Mouse (Mus musculus) embryonic facial prominence, embryonic 12.5 days (tissue): ENCODE data around the gene Sergef. TPM values are rescaled to one million over a fixed set of nuclear protein-coding genes. Genes with fewer than 3 reads are reported as not detected.

Experiments
- ATAC-seq: fragments of 200-750 bp; cut with Nextera tagmentation; 2 replicates; pipeline ENCODE4 v1.8.0; 2017; ENCODE audit not compliant: insufficient number of reproducible peaks, insufficient read depth, low FRiP score, low TSS enrichment
- H3K27ac ChIP-seq: fragments of 300-500 bp; sonication (generic); 2 replicates; pipeline ENCODE4 v1.5.1; 2016; ENCODE audit warnings: mild to moderate bottlenecking
- H3K27me3 ChIP-seq: fragments of 300-500 bp; sonication (generic); 2 replicates; pipeline ENCODE4 v1.6.1; 2016; ENCODE audit warnings: mild to moderate bottlenecking, moderate library complexity
- H3K36me3 ChIP-seq: fragments of 300-500 bp; sonication (generic); 2 replicates; pipeline ENCODE4 v1.6.1; 2016; ENCODE audit warnings: mild to moderate bottlenecking
- H3K4me1 ChIP-seq: fragments of 300-500 bp; sonication (generic); 2 replicates; pipeline ENCODE4 v1.6.1; 2016
- H3K4me2 ChIP-seq: fragments of 300-500 bp; sonication (generic); replicated peaks from 2 replicates; pipeline ENCODE4 v1.6.1; 2016; ENCODE audit warnings: mild to moderate bottlenecking, moderate library complexity
- H3K4me3 ChIP-seq: fragments of 300-500 bp; sonication (generic); 2 replicates; pipeline ENCODE4 v1.5.1; 2016; ENCODE audit warnings: mild to moderate bottlenecking
- H3K9ac ChIP-seq: fragments of 300-500 bp; sonication (generic); 2 replicates; pipeline ENCODE4 v1.6.1; 2016; ENCODE audit warnings: mild to moderate bottlenecking, moderate library complexity
- H3K9me3 ChIP-seq: fragments of 300-500 bp; sonication (generic); 2 replicates; pipeline ENCODE4 v1.6.1; 2016; ENCODE audit warnings: mild to moderate bottlenecking, moderate library complexity
- WGBS: fragments of 180-500 bp; shearing (Covaris S2); methylation state at CpG from one replicate; pipeline ENCODE4 v1.1.7; 2016; 5-methylcytosine and 5-hydroxymethylcytosine counted together
- polyA plus RNA-seq: library from polyadenylated mRNA; unstranded; fragments of >200 nt; fragmentation: Nextera tagmentation; extraction: Ambion mirVana; gene quantifications from 2 replicates; pipeline ENCODE4 v1.2.1, GENCODE M21; 2016

The Sergef gene
- polyA plus RNA-seq, 1 experiment from 2014 or later: 14.1 TPM

- H3K27ac ChIP-seq: no peak overlapping the region
- no peaks in the 10 kb centered on the region for H3K27me3 ChIP-seq
- H3K4me3 ChIP-seq: no peak overlapping the region
- H3K9ac ChIP-seq: no peak overlapping the region
- H3K4me1 ChIP-seq: peaks cover 9% of the 10 kb centered on the region; the same call in 1 of the 2 replicates
- H3K9me3 ChIP-seq: no peaks in the 10 kb centered on the region
- no peaks in the 10 kb centered on the region for H3K36me3 ChIP-seq
- no peak overlapping the region for H3K4me2 ChIP-seq
- 73% methylated on average over 11 of the region's 11 CpGs for WGBS
- no peak for ATAC-seq
Measured at GRCm38 (mm10) chr7:46534767-46535428, 104.7 kb downstream of the Sergef start.

DNA sequence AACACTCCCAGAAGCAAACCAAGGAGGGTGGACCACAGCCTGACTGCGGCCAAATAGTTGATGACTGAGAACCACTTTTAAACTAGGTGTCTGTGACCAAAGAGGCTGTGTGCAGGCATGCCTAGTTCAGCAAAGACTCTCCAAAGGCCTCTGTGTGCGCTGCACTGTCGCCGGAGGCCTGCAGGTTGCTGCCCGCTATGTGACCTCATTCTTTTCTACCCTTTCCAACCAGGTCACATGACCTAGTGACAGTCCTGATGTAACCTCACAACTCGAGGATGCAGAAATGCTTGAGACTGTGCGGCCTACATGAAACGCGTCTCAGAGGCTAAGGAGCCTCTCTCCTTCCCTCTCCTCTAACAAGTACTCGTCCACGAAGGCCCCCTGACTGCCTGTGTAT, 106.1 kb downstream of the Sergef start:
- WGBS: 85% methylated on average over 11 of the region's 11 CpGs

GRCm38 (mm10) chr7:46531345-46531744, 108.3 kb downstream of the Sergef start:
- Histone ChIP-seq H3K36me3 (no peaks in the 10 kb centered on the region), H3K4me3 (no peak overlapping the region), H3K4me1 (peaks cover 9% of the 10 kb centered on the region; the same call in 1 of the 2 replicates), H3K27ac (no peak overlapping the region), H3K4me2 (no peak overlapping the region), H3K9ac (no peak overlapping the region), H3K27me3 (no peaks in the 10 kb centered on the region), H3K9me3 (no peaks in the 10 kb centered on the region)
- 71% methylated on average over 5 of the region's 5 CpGs for WGBS
- ATAC-seq: no peak

More for the DNA sequence above, 106.1 kb downstream of the Sergef start:
- Histone ChIP-seq H3K27ac (no peak overlapping the region), H3K4me2 (no peak overlapping the region), H3K27me3 (no peaks in the 10 kb centered on the region), H3K36me3 (no peaks in the 10 kb centered on the region), H3K9me3 (no peaks in the 10 kb centered on the region), H3K4me1 (peaks cover 9% of the 10 kb centered on the region; the same call in 1 of the 2 replicates), H3K9ac (no peak overlapping the region), H3K4me3 (no peak overlapping the region)
- ATAC-seq: no peak

DNA sequence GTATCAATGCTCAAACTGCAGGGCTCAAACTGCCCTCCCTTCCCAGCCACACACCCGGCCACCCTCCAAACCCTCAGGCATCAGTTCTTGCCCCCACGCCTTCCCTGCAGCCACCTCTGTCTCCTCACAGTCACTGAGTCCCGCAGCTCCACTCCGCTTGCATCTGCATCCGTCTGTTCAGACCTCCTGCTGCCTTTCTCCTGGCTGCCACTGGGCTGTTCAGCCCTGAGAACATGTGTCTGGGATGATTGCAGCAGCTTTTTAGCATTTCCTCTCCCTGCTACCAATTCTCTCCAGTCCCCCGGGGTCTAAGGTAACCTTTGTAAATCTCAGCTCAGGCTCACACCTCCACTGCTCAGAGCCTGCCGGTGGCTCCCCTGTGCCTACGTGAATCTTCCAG, 109.7 kb downstream of the Sergef start:
- Histone ChIP-seq H3K9me3 (no peaks in the 10 kb centered on the region), H3K27ac (no peak overlapping the region), H3K4me1 (no peaks in the 10 kb centered on the region), H3K4me2 (no peak overlapping the region), H3K4me3 (no peak overlapping the region), H3K36me3 (no peaks in the 10 kb centered on the region), H3K9ac (no peak overlapping the region), H3K27me3 (no peaks in the 10 kb centered on the region)
- ATAC-seq: no peak
- WGBS: 43% methylated on average over 8 of the region's 8 CpGs

GRCm38 (mm10) chr7:46529259-46529658, 110.3 kb downstream of the Sergef start:
- no peak for ATAC-seq
- Histone ChIP-seq H3K27ac (no peak overlapping the region), H3K4me1 (no peaks in the 10 kb centered on the region), H3K27me3 (no peaks in the 10 kb centered on the region), H3K4me2 (no peak overlapping the region), H3K4me3 (no peak overlapping the region), H3K9me3 (no peaks in the 10 kb centered on the region), H3K36me3 (no peaks in the 10 kb centered on the region), H3K9ac (no peak overlapping the region)
- WGBS: 89% methylated on average over 5 of the region's 5 CpGs

- ATAC-seq: no peak
- Histone ChIP-seq H3K4me2 (no peak overlapping the region), H3K9ac (no peak overlapping the region), H3K9me3 (no peaks in the 10 kb centered on the region), H3K27me3 (no peaks in the 10 kb centered on the region), H3K4me1 (no peaks in the 10 kb centered on the region), H3K36me3 (no peaks in the 10 kb centered on the region), H3K4me3 (no peak overlapping the region), H3K27ac (no peak overlapping the region)
- WGBS: 66% methylated on average over 6 of the region's 6 CpGs
Measured at GRCm38 (mm10) chr7:46526665-46527154, 112.9 kb downstream of the Sergef start.

DNA sequence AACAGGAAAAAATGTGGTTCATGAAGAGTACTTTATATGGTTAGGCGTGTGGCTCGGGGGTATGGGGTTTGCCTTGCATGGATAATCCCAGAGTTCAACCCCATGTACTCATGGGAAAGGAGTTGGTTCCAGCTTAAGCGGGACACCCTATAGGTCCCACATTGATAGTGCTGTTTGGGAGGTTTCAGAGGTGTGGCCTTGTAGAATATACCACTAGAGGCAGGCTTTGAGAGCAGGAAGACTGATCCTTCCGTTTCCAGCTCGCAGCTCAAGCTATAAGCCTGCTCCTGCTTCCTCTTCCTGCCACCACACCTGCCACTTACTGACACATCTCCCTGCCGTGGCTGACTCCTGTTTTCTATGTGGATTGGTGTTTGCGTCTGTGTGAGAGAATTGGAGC, 116.4 kb downstream of the Sergef start:
- H3K36me3 ChIP-seq: no peaks in the 10 kb centered on the region
- no peak for ATAC-seq
- no peak overlapping the region for H3K4me3 ChIP-seq
- H3K27ac ChIP-seq: no peak overlapping the region
- H3K9me3 ChIP-seq: no peaks in the 10 kb centered on the region
- H3K4me2 ChIP-seq: no peak overlapping the region
- H3K9ac ChIP-seq: no peak overlapping the region
- no peaks in the 10 kb centered on the region for H3K4me1 ChIP-seq
- no peaks in the 10 kb centered on the region for H3K27me3 ChIP-seq
- 79% methylated on average over 7 of the region's 7 CpGs for WGBS

DNA sequence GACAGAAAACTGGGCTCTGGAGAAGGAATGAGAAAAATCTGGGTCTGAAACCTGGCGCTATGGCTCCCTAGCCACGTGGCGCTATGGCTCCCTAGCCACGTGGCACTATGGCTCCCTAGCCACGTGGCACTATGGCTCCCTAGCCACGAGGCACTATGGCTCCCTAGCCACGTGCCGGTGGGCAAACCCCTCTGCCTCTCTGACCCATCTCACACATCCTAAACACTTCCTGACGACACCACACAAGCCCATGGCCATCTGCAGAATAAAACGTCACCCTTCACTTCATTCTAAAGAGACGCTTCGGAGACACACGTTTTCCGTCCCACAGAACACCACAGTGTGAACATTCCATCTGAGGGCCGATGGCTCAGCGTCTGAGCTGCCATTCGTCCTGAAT, 117.8 kb downstream of the Sergef start:
- 93% methylated on average over 17 of the region's 17 CpGs for WGBS
- H3K9ac ChIP-seq: no peak overlapping the region
- ATAC-seq: no peak

DNA sequence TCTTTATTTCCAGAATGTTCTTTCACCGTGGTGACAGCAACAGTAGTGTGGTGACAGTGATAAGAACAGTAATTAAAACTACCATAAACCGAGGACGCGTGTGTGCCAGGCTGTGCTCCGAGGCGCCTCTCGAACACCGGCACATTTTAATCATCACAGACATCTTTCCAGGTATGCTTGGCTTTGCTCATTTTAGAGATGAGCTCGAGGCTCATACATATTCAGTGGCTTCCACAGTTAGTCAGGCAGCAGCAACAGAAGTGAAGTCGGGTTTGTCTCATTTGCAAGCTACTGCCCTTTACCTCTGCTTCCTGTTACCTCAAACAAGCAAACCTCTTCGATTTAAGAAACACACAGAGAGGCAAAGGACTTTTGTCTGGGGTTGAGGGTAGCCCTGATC, 120.5 kb downstream of the Sergef start:
- Histone ChIP-seq H3K4me1 (no peaks in the 10 kb centered on the region), H3K36me3 (no peaks in the 10 kb centered on the region), H3K27me3 (no peaks in the 10 kb centered on the region), H3K9me3 (no peaks in the 10 kb centered on the region), H3K9ac (no peak overlapping the region), H3K27ac (no peak overlapping the region), H3K4me3 (no peak overlapping the region), H3K4me2 (no peak overlapping the region)
- ATAC-seq: no peak
- 85% methylated on average over 11 of the region's 11 CpGs for WGBS

More for the DNA sequence above, 117.8 kb downstream of the Sergef start:
- Histone ChIP-seq H3K9me3 (no peaks in the 10 kb centered on the region), H3K27ac (no peak overlapping the region), H3K36me3 (no peaks in the 10 kb centered on the region), H3K4me2 (no peak overlapping the region), H3K27me3 (no peaks in the 10 kb centered on the region), H3K4me3 (no peak overlapping the region), H3K4me1 (no peaks in the 10 kb centered on the region)

- no peak overlapping the region for H3K4me2 ChIP-seq
- H3K27ac ChIP-seq: no peak overlapping the region
- ATAC-seq: no peak
- no peaks in the 10 kb centered on the region for H3K27me3 ChIP-seq
- H3K9ac ChIP-seq: no peak overlapping the region
- H3K4me3 ChIP-seq: no peak overlapping the region
- WGBS: 60% methylated on average over 5 of the region's 5 CpGs
- no peaks in the 10 kb centered on the region for H3K36me3 ChIP-seq
- no peaks in the 10 kb centered on the region for H3K9me3 ChIP-seq
- no peaks in the 10 kb centered on the region for H3K4me1 ChIP-seq
Measured at GRCm38 (mm10) chr7:46517158-46517557, 122.4 kb downstream of the Sergef start.

- Histone ChIP-seq H3K27me3 (no peaks in the 10 kb centered on the region), H3K9ac (no peak overlapping the region), H3K4me1 (no peaks in the 10 kb centered on the region), H3K27ac (no peak overlapping the region), H3K36me3 (no peaks in the 10 kb centered on the region), H3K9me3 (no peaks in the 10 kb centered on the region), H3K4me3 (no peak overlapping the region), H3K4me2 (no peak overlapping the region)
- ATAC-seq: no peak
- WGBS: 82% methylated on average over 5 of the region's 5 CpGs
Measured at GRCm38 (mm10) chr7:46515960-46516359, 123.6 kb downstream of the Sergef start.

DNA sequence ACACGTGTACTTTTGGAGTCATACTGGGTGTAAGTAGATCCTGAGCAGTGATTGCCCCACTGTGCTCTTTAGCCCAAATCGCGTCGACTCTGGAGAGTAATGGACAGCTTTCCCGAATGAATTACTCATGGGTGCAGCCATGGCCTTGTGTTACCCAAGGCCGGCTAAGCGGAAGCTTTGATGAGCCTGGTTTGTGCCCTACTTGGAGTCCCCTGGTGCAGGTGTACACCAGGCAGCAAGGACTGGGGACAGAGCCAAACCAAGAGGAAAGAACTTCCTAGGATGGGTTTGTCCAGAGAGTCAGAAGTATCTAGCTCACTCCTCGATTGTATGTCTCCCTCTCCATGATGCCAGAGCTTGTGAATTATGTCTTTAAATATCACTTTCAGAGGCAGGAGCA, 124.6 kb downstream of the Sergef start:
- ATAC-seq: no peak
- Histone ChIP-seq H3K9ac (no peak overlapping the region), H3K9me3 (no peaks in the 10 kb centered on the region), H3K4me2 (no peak overlapping the region), H3K27me3 (no peaks in the 10 kb centered on the region), H3K36me3 (no peaks in the 10 kb centered on the region), H3K4me1 (no peaks in the 10 kb centered on the region), H3K27ac (no peak overlapping the region), H3K4me3 (no peak overlapping the region)
- 91% methylated on average over 8 of the region's 8 CpGs for WGBS
